Mouse (Mus musculus): ENCODE results near the gene Gm20441.

DNA sequence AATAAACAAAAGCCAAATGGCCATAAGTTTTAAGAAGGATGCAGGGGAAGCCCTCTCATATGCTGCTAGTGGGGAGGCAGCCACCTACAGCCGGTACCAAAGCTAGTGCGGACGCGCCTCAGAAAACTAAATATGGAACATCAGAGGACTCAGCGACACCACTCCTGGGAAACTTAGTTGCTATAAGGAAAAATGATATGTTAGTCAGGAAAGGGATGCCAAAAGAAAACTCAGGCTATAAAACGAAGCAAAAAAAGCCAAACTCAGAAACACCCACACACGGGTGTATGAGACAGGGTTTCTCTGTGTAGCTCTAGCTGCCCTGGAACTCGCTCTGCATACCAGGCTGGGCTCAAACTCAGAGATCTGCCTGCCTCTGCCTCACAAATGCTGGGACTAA is 7.5 kb upstream of the Gm20441 start:
- TF ChIP-seq POLR2A (IDR thresholded peaks at IDR 0.05; ENCODE audit: insufficient read length, low read depth) (no peak), USF1 (IDR thresholded peaks at IDR 0.05; ENCODE audit: low read depth) (no peak), SRF (IDR thresholded peaks at IDR 0.05; ENCODE audit: control insufficient read depth, insufficient read length, low read depth) (no peak), MYOG (IDR thresholded peaks at IDR 0.05; ENCODE audit: control insufficient read depth in 1 of 3, insufficient read depth in 1 of 3, insufficient read length in 2 of 3, low read depth in 2 of 3) (no peak), TCF12 (IDR thresholded peaks at IDR 0.05; ENCODE audit: insufficient read depth, poor library complexity, severe bottlenecking) (no peak)
